Mouse (Mus musculus) heart, embryonic 10.5 days (tissue): ENCODE results near the gene Kat6b. TPM values are rescaled to one million over a fixed set of nuclear protein-coding genes. Genes with fewer than 3 reads are reported as not detected.
A peak's percentile ranks its signal among the peaks of the same experiment; 100 is the strongest.

ENCODE experiments used
- DNase-seq: peaks from one replicate; pipeline ENCODE4 v3.0.0-alpha.2; 2017; ENCODE audit warnings: low spot score
- H3K27ac ChIP-seq: fragments of 300-500 bp; sonication (generic); 2 replicates; pipeline ENCODE4 v1.5.1; 2016; ENCODE audit warnings: mild to moderate bottlenecking
- H3K27me3 ChIP-seq: fragments of 300-500 bp; sonication (generic); 2 replicates; pipeline ENCODE4 v1.6.1; 2016; ENCODE audit warnings: mild to moderate bottlenecking; ENCODE audit not compliant: poor library complexity, insufficient read depth, severe bottlenecking
- H3K36me3 ChIP-seq: fragments of 300-500 bp; sonication (generic); 2 replicates; pipeline ENCODE4 v1.6.1; 2016; ENCODE audit warnings: mild to moderate bottlenecking, moderate library complexity
- H3K4me1 ChIP-seq: fragments of 300-500 bp; sonication (generic); 2 replicates; pipeline ENCODE4 v1.6.1; 2016; ENCODE audit warnings: mild to moderate bottlenecking
- H3K4me3 ChIP-seq: fragments of 300-500 bp; sonication (generic); 2 replicates; pipeline ENCODE4 v1.5.1; 2016; ENCODE audit warnings: mild to moderate bottlenecking, moderate library complexity
- H3K9me3 ChIP-seq: fragments of 300-500 bp; sonication (generic); 2 replicates; pipeline ENCODE4 v1.6.1; 2016; ENCODE audit warnings: mild to moderate bottlenecking, moderate library complexity
- WGBS: fragments of 180-500 bp; shearing (Covaris S2); methylation state at CpG from one replicate; pipeline ENCODE4 v1.1.7; 2016; 5-methylcytosine and 5-hydroxymethylcytosine counted together
- polyA plus RNA-seq: library from polyadenylated mRNA; unstranded; fragments of >200 nt; fragmentation: Nextera tagmentation; extraction: Ambion mirVana; gene quantifications from 2 replicates; pipeline ENCODE4 v1.2.1, GENCODE M21; 2016

Gene Kat6b
- polyA plus RNA-seq, 1 experiment from 2014 or later, result 11.1 TPM

DNA sequence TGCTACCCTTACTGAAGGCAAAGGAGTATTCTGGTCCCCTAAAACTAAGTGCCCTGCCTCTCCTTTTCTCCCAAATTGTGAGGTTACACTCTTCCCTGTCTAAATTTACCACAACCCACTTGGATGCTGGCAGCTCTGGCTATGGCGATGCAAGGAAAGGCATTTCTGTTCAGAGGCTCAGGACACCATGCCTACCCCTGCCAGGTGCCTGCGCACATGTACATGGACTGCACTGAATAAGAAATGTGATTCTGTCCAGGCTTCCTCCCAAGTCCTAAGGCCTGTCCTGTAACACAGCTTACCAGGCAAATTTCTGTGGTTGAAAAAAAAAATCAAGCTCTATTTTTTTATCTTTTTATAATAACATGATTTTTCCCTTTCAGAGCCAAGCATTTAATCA is 195.0 kb downstream of the Kat6b start:
- DNase-seq, result no peak
- Histone ChIP-seq H3K36me3 (no peaks in the 10 kb centered on the region), H3K9me3 (no peaks in the 10 kb centered on the region), H3K27ac (no peak overlapping the region), H3K4me3 (no peak overlapping the region), H3K27me3 (no peaks in the 10 kb centered on the region), H3K4me1 (peaks cover 23% of the 10 kb centered on the region)
- WGBS, result 77% methylated on average over 2 of the region's 2 CpGs

DNA sequence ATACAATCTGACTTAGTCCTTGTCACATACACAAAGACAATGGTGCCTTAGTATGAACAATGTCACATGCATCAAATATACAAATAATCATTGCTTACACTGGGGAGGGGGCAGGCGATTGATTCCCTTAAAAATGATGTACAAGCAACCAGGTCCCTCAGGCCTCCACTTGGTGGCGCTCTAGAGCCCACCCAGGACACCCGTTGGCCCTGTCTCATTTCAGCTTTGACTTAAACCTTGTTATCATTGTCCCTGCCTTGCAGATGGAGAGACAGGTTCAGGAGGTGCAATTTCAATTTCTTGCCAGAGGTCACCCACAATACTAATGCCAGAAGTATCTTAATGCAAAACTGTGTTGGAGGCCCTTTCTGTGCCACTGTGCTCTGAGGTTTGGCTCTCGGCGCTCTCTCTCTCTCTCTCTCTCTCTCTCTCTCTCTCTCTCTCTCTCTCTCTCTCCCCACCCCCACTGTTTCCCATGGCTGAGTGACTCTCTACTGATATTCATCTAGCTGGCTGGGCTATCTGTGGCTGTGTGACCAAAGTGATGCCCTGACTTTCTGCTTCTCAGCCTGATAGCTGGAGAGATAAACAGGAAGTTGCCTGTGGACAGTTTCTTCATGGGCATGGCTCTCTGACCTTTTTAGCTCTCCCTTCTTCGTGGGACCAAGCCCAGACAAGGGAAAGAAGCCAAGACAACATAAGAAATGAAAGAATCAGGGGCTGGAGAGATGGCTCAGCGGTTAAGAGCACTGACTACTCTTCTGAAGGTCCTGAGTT is 197.5 kb downstream of the Kat6b start:
- H3K36me3 ChIP-seq, result no peaks in the 10 kb centered on the region
- H3K4me3 ChIP-seq, result no peak overlapping the region
- WGBS, result 28% methylated on average over 5 of the region's 7 CpGs
- H3K27ac ChIP-seq, result 0 out of 2 replicates have a peak overlapping the region, but pooled peaks have one; percentile 29
- H3K9me3 ChIP-seq, result no peaks in the 10 kb centered on the region
- H3K4me1 ChIP-seq, result peaks cover 35% of the 10 kb centered on the region
- no peaks in the 10 kb centered on the region for H3K27me3 ChIP-seq
- no peak for DNase-seq

DNA sequence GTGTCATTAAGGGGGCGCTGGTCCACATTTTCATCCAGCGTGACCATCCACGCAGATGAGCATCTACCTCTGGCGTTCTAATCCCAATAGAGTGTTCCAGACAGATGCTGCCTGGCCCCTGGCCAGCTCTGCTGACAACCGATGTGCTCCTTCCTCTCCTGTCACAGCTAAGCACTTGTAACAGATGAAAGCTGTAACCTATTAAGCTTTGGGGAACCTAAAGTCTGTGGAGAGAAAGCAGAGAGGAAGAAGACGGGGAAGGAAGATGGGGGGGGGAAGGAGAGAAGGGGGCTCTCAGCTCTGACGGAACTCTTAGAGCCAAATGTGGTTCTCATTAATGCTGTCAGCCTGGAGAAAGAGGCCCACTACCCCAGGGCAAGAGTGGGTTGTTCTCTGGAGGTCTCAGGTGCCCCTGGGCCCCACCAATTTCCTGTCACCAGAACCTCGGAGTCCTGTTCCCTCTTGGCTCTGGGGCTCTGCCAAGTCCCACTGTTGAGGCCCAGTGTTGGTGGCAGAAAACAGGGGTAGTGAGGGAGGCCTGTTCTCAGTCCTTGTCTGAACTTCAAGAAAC is 198.5 kb downstream of the Kat6b start:
- 45% methylated on average over 8 of the region's 8 CpGs for WGBS

DNA sequence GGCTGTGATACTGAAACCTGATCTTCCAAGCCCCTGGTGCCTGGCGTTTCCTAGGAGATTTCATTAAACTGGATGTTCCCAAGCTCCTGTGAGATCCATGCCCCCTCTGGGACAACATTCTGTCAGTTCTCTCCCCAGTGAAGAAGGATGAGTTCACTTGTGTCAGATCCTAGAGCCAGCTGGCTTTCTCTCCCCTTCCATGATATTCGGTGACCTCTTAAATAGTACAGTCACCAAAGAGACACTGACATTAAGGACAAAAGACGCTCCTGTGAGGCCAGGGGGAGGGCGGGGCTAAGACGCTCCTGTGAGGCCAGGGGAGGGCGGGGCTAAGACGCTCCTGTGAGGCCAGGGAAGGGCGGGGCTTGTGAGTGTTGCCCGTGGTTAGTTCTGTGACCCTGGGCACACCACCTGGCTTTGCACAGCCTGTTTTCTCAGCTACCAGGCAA is 201.5 kb downstream of the Kat6b start:
- DNase-seq, result no peak
- H3K9me3 ChIP-seq, result no peaks in the 10 kb centered on the region
- peak overlapping the region; percentile 53 for H3K27ac ChIP-seq
- peaks cover 18% of the 10 kb centered on the region for H3K27me3 ChIP-seq
- H3K36me3 ChIP-seq, result no peaks in the 10 kb centered on the region
- H3K4me1 ChIP-seq, result peaks cover 56% of the 10 kb centered on the region
- WGBS, result 1% methylated on average over 9 of the region's 9 CpGs
- peak overlapping the region; percentile 45 for H3K4me3 ChIP-seq

More for the DNA sequence above, 198.5 kb downstream of the Kat6b start:
- Histone ChIP-seq H3K4me1 (peaks cover 41% of the 10 kb centered on the region), H3K27me3 (peaks cover 6% of the 10 kb centered on the region; the same call in 1 of the 2 replicates), H3K36me3 (no peaks in the 10 kb centered on the region), H3K4me3 (no peak overlapping the region), H3K27ac (peak overlapping the region; percentile 65), H3K9me3 (no peaks in the 10 kb centered on the region)
- no peak for DNase-seq

DNA sequence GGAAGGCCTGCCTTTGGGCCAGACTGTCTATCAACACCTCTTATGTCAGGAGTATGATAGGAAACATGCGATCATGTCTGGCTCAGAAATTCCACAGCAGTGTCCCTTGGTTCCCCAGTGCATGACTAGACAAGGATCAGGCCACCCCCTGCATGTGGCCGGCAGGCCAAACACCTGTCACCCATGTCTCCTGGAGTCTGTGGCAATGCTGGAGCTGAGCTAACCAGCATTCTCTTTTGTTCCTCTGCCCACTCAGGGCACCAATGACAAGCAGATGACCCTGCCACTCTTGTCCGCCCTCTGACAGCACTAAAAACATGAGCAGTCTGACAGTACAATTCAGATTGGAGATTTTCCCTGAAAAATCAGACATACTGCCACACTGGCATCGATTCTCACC is 202.6 kb downstream of the Kat6b start:
- Histone ChIP-seq H3K36me3 (no peaks in the 10 kb centered on the region), H3K27ac (no peak overlapping the region), H3K4me3 (no peak overlapping the region), H3K4me1 (peaks cover 52% of the 10 kb centered on the region), H3K27me3 (peaks cover 23% of the 10 kb centered on the region), H3K9me3 (no peaks in the 10 kb centered on the region)
- no peak for DNase-seq
- 54% methylated on average over 4 of the region's 4 CpGs for WGBS

DNA sequence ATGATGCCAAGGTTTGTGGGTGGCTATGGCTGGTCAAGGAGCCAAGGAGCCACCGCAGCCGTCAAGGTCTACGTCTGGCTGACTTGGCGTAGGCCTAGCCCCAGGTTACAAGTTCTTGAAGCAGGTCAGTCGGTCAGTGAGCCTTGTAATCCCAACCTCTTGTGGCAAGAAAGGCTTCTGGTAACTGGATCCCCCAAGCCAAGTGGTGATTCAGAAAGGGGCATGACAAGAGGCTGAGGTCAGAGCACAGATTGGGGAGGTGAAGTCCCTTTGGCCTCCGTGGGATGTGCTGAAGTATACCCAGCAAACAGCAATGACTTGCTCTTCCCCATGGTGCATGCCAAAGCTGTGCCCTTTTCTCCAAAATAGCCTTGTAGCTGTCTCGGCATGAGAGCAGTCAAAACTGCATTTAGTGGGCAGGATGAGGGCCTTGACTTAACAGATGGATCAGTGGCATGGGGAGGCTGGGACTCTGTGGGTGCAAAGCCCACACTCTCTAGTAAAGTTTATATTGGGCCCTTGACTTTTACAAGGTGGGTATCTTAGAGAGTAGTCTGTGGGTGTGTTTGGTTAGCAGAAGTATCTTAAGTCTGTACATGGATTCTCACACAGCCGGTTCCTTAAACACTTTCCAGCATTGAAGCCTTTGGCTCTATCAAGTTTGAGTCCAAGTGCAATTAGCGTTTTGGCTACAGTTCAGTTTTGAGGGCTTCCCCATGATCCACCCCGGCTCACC is 204.3 kb downstream of the Kat6b start:
- WGBS, result 84% methylated on average over 10 of the region's 10 CpGs
- Histone ChIP-seq H3K36me3 (no peaks in the 10 kb centered on the region), H3K9me3 (no peaks in the 10 kb centered on the region), H3K4me1 (peaks cover 39% of the 10 kb centered on the region), H3K27me3 (peaks cover 26% of the 10 kb centered on the region), H3K4me3 (no peak overlapping the region), H3K27ac (peak overlapping the region; percentile 53; the same call in 1 of the 2 replicates)
- DNase-seq, result no peak

DNA sequence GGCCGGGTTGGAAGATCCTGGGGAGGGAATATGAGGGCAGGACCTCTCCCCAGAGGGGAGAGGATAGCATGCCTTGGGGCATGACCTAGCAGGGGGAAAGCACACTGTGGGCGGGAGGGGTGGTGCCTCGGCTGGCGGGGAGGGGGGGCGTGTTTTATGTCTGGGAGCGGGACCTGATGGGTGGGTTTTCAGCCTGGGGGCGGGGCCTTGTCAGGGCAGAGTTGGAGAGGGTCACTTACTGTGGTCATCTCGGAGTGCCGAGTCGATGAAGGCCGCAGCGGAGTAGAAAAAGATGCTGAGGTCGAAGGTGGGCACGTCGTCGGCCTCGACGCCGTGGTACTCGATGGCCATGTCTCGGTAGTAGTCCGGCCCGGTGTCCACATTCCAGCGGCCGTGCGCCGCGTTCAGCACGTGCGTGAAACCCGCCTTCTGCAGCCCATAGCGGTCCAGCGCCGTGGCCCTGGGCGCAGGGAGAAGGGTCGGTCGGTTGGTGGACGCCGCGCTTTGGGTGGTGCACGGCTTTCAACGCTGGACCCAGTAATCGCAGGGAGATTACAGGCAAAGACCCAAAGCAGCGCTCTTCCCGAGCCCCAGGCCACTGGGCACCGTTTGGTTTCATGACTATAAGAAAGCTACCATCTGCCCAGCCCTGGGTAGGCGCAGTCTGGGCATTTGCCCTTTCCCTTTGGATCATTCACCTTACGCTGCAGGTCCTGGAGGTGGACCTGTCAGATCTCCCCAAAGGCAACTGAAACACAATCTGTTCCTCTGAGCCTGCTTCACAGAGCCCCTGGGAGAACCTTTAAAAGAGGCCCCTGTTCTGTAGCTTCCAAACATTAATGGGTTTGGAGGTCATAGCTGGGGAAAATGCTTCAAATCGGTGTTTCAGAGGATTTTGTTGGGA is 205.4 kb downstream of the Kat6b start:
- peaks cover 38% of the 10 kb centered on the region for H3K4me1 ChIP-seq
- 11% methylated on average over 49 of the region's 49 CpGs for WGBS
- no peaks in the 10 kb centered on the region for H3K9me3 ChIP-seq
- DNase-seq, result peak; percentile 88
- peaks cover 26% of the 10 kb centered on the region for H3K27me3 ChIP-seq
- peak overlapping the region; percentile 60 for H3K4me3 ChIP-seq
- no peaks in the 10 kb centered on the region for H3K36me3 ChIP-seq
- peak overlapping the region; percentile 53 for H3K27ac ChIP-seq

DNA sequence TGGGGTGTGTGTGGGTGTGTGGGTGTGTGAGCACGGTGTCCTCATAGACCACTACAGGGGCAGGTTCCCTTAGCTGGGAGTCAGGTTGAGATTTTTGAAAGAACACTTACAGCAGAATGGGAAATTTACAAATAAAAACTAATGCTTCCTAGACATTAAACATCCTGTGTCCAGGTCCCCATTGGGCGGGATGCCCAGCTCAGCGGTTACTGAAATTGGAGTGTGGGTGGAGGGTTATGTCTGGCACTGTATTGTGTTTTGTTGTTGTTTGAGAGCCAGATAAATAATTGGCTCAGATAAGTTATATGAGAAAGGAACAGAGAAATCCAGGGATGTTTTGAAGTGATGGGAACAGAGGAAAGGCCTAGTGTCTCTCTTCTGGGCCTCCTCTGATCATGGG is 209.8 kb downstream of the Kat6b start:
- DNase-seq, result no peak
- no peak overlapping the region for H3K4me3 ChIP-seq
- 88% methylated on average over 3 of the region's 3 CpGs for WGBS
- peaks cover 20% of the 10 kb centered on the region for H3K27me3 ChIP-seq
- H3K36me3 ChIP-seq, result no peaks in the 10 kb centered on the region
- peaks cover 20% of the 10 kb centered on the region for H3K4me1 ChIP-seq
- no peak overlapping the region for H3K27ac ChIP-seq
- 0 out of 2 replicates have a peak, but pooled peaks cover 4% of the 10 kb centered on the region for H3K9me3 ChIP-seq

DNA sequence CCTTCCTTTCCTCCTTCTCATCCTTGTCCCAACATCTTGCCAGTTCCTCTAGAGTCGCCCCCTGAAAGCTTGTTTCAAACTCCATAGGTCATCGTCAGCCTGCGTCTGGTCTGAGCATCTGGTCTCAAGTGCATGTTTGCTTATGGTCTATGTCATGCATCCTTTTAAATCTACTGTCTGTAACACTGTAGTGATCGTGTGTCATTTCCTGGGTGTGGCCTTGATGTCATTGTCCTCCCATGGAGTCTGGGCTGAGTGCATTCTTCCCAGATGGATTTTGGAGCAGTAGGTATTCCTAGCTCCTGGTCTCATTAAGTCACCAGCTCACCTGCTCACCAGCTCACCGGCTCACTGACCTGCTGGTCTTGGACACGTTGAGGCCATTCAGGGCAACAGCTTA is 213.8 kb downstream of the Kat6b start:
- DNase-seq, result no peak
- peaks cover 8% of the 10 kb centered on the region; the same call in 1 of the 2 replicates for H3K27me3 ChIP-seq
- H3K4me3 ChIP-seq, result no peak overlapping the region
- no peak overlapping the region for H3K27ac ChIP-seq
- no peaks in the 10 kb centered on the region for H3K36me3 ChIP-seq
- peaks cover 20% of the 10 kb centered on the region for H3K4me1 ChIP-seq
- 71% methylated on average over 6 of the region's 6 CpGs for WGBS
- H3K9me3 ChIP-seq, result 0 out of 2 replicates have a peak, but pooled peaks cover 4% of the 10 kb centered on the region

DNA sequence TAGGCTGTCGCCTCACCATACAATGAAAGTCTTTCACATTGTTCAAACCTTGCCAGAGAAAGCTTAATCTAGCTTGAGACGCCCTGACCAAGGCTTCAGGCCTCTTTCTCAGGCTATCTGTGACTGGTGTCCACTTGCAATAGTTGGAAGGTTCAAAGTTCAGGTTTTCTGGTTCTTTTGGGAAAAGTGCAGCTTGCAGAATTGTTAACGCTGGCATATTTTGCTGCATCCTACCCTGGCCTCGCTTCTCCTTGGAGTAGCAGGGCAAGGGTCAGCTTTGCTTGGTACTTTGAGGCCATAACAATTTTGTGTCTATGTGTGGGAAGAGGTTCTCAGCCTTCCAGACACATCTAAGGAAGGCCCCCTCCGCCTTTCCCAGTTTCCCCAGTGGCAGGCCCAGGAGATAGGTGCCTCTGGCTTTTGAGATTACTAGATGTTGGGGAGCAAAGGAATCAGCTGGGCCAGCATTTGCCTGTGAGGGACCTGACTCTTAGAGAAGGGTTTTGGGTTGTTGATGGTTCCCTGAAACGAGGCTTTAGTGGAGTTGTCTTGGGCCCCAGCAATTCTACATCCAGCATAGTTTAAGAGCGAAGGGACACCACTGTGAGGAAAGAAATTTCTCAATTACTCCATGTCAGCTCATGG is 215.1 kb downstream of the Kat6b start:
- DNase-seq, result no peak
- 72% methylated on average over 7 of the region's 7 CpGs for WGBS
- H3K9me3 ChIP-seq, result 0 out of 2 replicates have a peak, but pooled peaks cover 4% of the 10 kb centered on the region
- H3K36me3 ChIP-seq, result no peaks in the 10 kb centered on the region
- no peak overlapping the region for H3K4me3 ChIP-seq
- H3K4me1 ChIP-seq, result peaks cover 18% of the 10 kb centered on the region
- no peak overlapping the region for H3K27ac ChIP-seq
- peaks cover 8% of the 10 kb centered on the region; the same call in 1 of the 2 replicates for H3K27me3 ChIP-seq

DNA sequence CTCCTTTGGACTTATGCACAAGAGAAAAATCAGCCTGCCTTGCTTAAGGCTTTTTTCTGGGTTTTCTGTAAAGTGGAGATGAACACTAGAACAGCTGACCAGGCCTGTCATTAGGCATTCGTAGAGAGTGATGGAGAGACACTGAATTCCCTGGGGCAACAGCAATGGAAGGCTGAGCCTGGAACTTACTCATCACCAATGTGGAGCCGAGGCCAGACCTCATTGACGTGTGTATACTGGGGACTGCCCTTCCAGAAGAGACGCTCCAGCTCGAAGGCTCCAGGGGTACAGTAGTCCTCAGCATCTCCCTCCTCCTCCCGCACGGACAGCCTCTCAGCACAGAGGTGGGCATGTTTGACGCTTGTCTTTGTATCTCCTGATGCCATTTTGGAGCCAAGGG is 221.5 kb downstream of the Kat6b start:
- no peak for DNase-seq
- Histone ChIP-seq H3K4me3 (no peak overlapping the region), H3K36me3 (no peaks in the 10 kb centered on the region), H3K9me3 (no peaks in the 10 kb centered on the region), H3K27me3 (peaks cover 8% of the 10 kb centered on the region; the same call in 1 of the 2 replicates), H3K27ac (no peak overlapping the region), H3K4me1 (peaks cover 32% of the 10 kb centered on the region)
- 73% methylated on average over 8 of the region's 8 CpGs for WGBS

DNA sequence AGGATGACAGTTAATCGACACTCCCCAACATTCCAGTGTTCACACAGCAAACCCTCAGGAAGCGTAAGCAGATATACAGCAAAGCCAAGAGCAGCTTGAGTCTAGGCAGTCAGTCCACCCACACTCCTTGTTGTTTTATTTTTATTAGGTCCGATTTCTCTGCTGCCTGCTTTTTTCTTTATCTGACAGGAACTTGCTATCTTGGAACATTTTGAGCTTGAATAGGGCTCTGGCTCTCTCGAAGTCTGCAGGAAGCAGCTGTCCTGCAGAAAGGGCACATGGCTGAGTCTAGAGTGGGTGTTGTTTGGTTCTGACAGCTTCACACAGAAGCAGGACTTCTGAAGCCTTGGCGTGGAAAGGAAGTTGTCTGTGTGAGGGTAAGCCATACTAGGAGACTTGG is 222.0 kb downstream of the Kat6b start:
- WGBS, result 28% methylated on average over 5 of the region's 5 CpGs
- Histone ChIP-seq H3K4me1 (peaks cover 32% of the 10 kb centered on the region), H3K27me3 (peaks cover 3% of the 10 kb centered on the region; the same call in 1 of the 2 replicates), H3K4me3 (no peak overlapping the region), H3K36me3 (no peaks in the 10 kb centered on the region), H3K27ac (no peak overlapping the region), H3K9me3 (no peaks in the 10 kb centered on the region)
- no peak for DNase-seq
